Mouse (Mus musculus) CH12.LX (cell line): ENCODE results near the gene Dlk2. TPM values are rescaled to one million over a fixed set of nuclear protein-coding genes. Genes with fewer than 3 reads are reported as not detected.

ENCODE experiments used
- DNase-seq: peaks from one replicate; pipeline ENCODE4 v3.0.0-alpha.2; 2013; ENCODE audit errors: extremely low read depth
- H3K27ac ChIP-seq: 2 replicates; pipeline ENCODE4 v1.5.1; 2012; ENCODE audit warnings: low read depth, mild to moderate bottlenecking, control low read depth, moderate library complexity; ENCODE audit not compliant: insufficient read depth
- H3K27me3 ChIP-seq: replicated peaks from 2 replicates; pipeline ENCODE3; 2012; ENCODE audit warnings: inconsistent platforms
- H3K36me3 ChIP-seq, 2 experiments: replicated peaks in 1 of 2; 2 replicates each; pipeline versions ENCODE3 to v1.6.1; 2012; ENCODE audit warnings: inconsistent platforms in 1 of 2, low read length in 1 of 2, mild to moderate bottlenecking in 1 of 2, mixed read lengths in 1 of 2, moderate library complexity in 1 of 2; ENCODE audit not compliant: control insufficient read depth in 1 of 2, insufficient read depth in 1 of 2
- H3K4me1 ChIP-seq, 2 experiments: 2 replicates each; pipeline ENCODE4 v1.6.1; 2012; ENCODE audit warnings: inconsistent platforms in 1 of 2, moderate library complexity in 1 of 2; ENCODE audit not compliant: insufficient read depth in 2 of 2, control insufficient read depth in 1 of 2
- H3K4me2 ChIP-seq: 2 replicates; pipeline ENCODE4 v1.6.1; 2012; ENCODE audit warnings: low read depth, mild to moderate bottlenecking, control low read depth; ENCODE audit not compliant: poor library complexity, insufficient read depth, severe bottlenecking
- H3K4me3 ChIP-seq, 3 experiments: fragments of 150-350 bp in 1 of 3; sonication (generic) in 1 of 3; replicated peaks in 1 of 3; 2 replicates each; pipeline versions ENCODE3 to v1.5.1; 2011 to 2012; ENCODE audit warnings: low read depth in 2 of 3, low read length in 2 of 3, mild to moderate bottlenecking in 2 of 3, moderate library complexity in 2 of 3, control low read depth in 1 of 3, improper control_type of control experiment in 1 of 3, inconsistent platforms in 1 of 3, mixed read lengths in 1 of 3; ENCODE audit not compliant: poor library complexity in 1 of 3
- H3K79me2 ChIP-seq: replicated peaks from 2 replicates; pipeline ENCODE4 v1.6.1; 2012; ENCODE audit warnings: mild to moderate bottlenecking, moderate library complexity; ENCODE audit not compliant: control insufficient read depth, poor library complexity, insufficient read depth, severe bottlenecking; ENCODE audit errors: extremely low read depth
- H3K9ac ChIP-seq: 2 replicates; pipeline ENCODE4 v1.6.1; 2012; ENCODE audit warnings: low read depth, mild to moderate bottlenecking, control low read depth, moderate library complexity; ENCODE audit not compliant: insufficient read depth
- H3K9me3 ChIP-seq: replicated peaks from 2 replicates; pipeline ENCODE3; 2012; ENCODE audit warnings: low read length, inconsistent platforms, mixed read lengths
- BHLHE40 ChIP-seq: IDR thresholded peaks from 2 replicates; pipeline ENCODE4 v1.6.1; 2011; ENCODE audit warnings: mild to moderate bottlenecking, low read depth, low read length, improper control_type of control experiment
- CHD2 ChIP-seq: IDR thresholded peaks from 2 replicates; pipeline ENCODE4 v1.6.1; 2011; ENCODE audit warnings: low read length, improper control_type of control experiment
- EP300 ChIP-seq: IDR thresholded peaks from 2 replicates; pipeline ENCODE4 v1.6.1; 2011; ENCODE audit warnings: low read length, improper control_type of control experiment
- ETS1 ChIP-seq: conservative IDR thresholded peaks from 2 replicates; pipeline ENCODE4 v1.6.1; 2012; ENCODE audit warnings: low read depth, mild to moderate bottlenecking, inconsistent platforms, low read length, improper control_type of control experiment, moderate library complexity
- HCFC1 ChIP-seq: IDR thresholded peaks from 2 replicates; pipeline ENCODE4 v1.6.1; 2012; ENCODE audit warnings: low read depth, mild to moderate bottlenecking, inconsistent platforms, low read length, improper control_type of control experiment
- IRF4 ChIP-seq: IDR thresholded peaks from 2 replicates; pipeline ENCODE4 v1.6.1; 2014; ENCODE audit warnings: low read depth, mild to moderate bottlenecking, inconsistent platforms, low read length, improper control_type of control experiment
- JUN ChIP-seq: IDR thresholded peaks from 2 replicates; pipeline ENCODE4 v1.6.1; 2011; ENCODE audit warnings: low read depth, mild to moderate bottlenecking, low read length, improper control_type of control experiment, moderate library complexity; ENCODE audit not compliant: insufficient read depth
- JUND ChIP-seq: conservative IDR thresholded peaks from 2 replicates; pipeline ENCODE4 v1.6.1; 2011; ENCODE audit warnings: low read depth, low read length, improper control_type of control experiment
- KAT2A ChIP-seq: IDR thresholded peaks from 2 replicates; pipeline ENCODE4 v1.6.1; 2012; ENCODE audit warnings: low read length, improper control_type of control experiment, inconsistent platforms; ENCODE audit not compliant: insufficient replicate concordance
- MAFK ChIP-seq: IDR thresholded peaks from 2 replicates; pipeline ENCODE4 v1.6.1; 2011; ENCODE audit warnings: low read length, improper control_type of control experiment; ENCODE audit not compliant: insufficient replicate concordance
- MYC ChIP-seq: IDR thresholded peaks from 2 replicates; pipeline ENCODE4 v1.6.1; 2011; ENCODE audit warnings: low read depth, mild to moderate bottlenecking, improper control_type of control experiment, low read length
- NELFE ChIP-seq: IDR thresholded peaks from 2 replicates; pipeline ENCODE4 v1.6.1; 2011; ENCODE audit warnings: low read depth, low read length, improper control_type of control experiment
- PAX5 ChIP-seq: IDR thresholded peaks from 2 replicates; pipeline ENCODE4 v1.6.1; 2012; ENCODE audit warnings: low read length, inconsistent platforms, mixed read lengths
- POLR2A ChIP-seq: IDR thresholded peaks from 2 replicates; pipeline ENCODE4 v1.6.1; 2011; ENCODE audit warnings: low read depth, mild to moderate bottlenecking, improper control_type of control experiment, low read length
- POLR2AphosphoS2 ChIP-seq: IDR thresholded peaks from 2 replicates; pipeline ENCODE4 v1.6.1; 2011; ENCODE audit warnings: low read depth, low read length, improper control_type of control experiment
- RAD21 ChIP-seq: IDR thresholded peaks from 2 replicates; pipeline ENCODE4 v1.6.1; 2011; ENCODE audit warnings: low read depth, mild to moderate bottlenecking, low read length, improper control_type of control experiment, moderate library complexity
- SIN3A ChIP-seq: IDR thresholded peaks from 2 replicates; pipeline ENCODE4 v1.6.1; 2012; ENCODE audit warnings: low read length, improper control_type of control experiment, inconsistent platforms
- SMC3 ChIP-seq: IDR thresholded peaks from 2 replicates; pipeline ENCODE4 v1.6.1; 2011; ENCODE audit warnings: low read depth, low read length, improper control_type of control experiment
- TBP ChIP-seq: conservative IDR thresholded peaks from 2 replicates; pipeline ENCODE4 v1.6.1; 2011; ENCODE audit warnings: low read depth, low read length, improper control_type of control experiment
- TCF12 ChIP-seq: IDR thresholded peaks from 2 replicates; pipeline ENCODE4 v1.6.1; 2014; ENCODE audit warnings: low read depth, mild to moderate bottlenecking, inconsistent platforms, low read length, improper control_type of control experiment
- USF1 ChIP-seq: IDR thresholded peaks from 2 replicates; pipeline ENCODE4 v1.6.1; 2014; ENCODE audit warnings: low read depth, mild to moderate bottlenecking, inconsistent platforms, low read length, improper control_type of control experiment
- USF2 ChIP-seq: conservative IDR thresholded peaks from 2 replicates; pipeline ENCODE4 v1.6.1; 2011; ENCODE audit warnings: low read depth, low read length, improper control_type of control experiment
- ZC3H11A ChIP-seq: IDR thresholded peaks from 2 replicates; pipeline ENCODE4 v1.6.1; 2012; ENCODE audit warnings: low read depth, mild to moderate bottlenecking, inconsistent platforms, low read length, improper control_type of control experiment
- dilution Hi-C: fragments of 300-500 bp; cut with MboI; formaldehyde crosslinking; loops from 2 replicates; pipeline ENCODE4 v1.14.3; 2020; ENCODE audit warnings: low sequenced_read_pairs; ENCODE audit not compliant: extremely low pct_unique_long_range_greater_than_20kb, extremely low pct_ligation_motif_present
- in situ Hi-C: fragments of 300-500 bp; cut with MboI; formaldehyde crosslinking; loops from 3 replicates; pipeline ENCODE4 v1.14.3; 2019; ENCODE audit warnings: low sequenced_read_pairs, low pct_ligation_motif_present, low pct_unique_long_range_greater_than_20kb, mixed read lengths
- polyA plus RNA-seq: library from polyadenylated mRNA; unstranded; fragments of >175 nt; gene quantifications from 2 replicates; pipeline ENCODE4 v1.2.1, GENCODE M21; 2012; ENCODE audit warnings: low read depth; ENCODE audit not compliant: insufficient read length
- total RNA-seq, 2 experiments: library from RNA; depleted of rRNA; stranded (reverse); fragments of 300-350 nt in 1 of 2; fragments of >200 nt in 1 of 2; gene quantifications; 2 replicates each; pipeline ENCODE4 v1.2.3; 2012 to 2014

Dlk2 gene
- total and polyA plus RNA-seq, 3 experiments: 0.08 TPM; not detected in 2

GRCm38 (mm10) chr17:46341208-46341607 lies 44.0 kb downstream of the Dlk2 start:
- no peak overlapping the region for H3K9ac ChIP-seq
- H3K79me2 ChIP-seq: no peaks in the 10 kb centered on the region
- no peak overlapping the region for H3K27ac ChIP-seq
- dilution Hi-C loops: no loop called here
- no peaks in the 10 kb centered on the region for H3K36me3 ChIP-seq
- TF ChIP-seq SIN3A: no peak
- TF ChIP-seq USF1: peak; percentile 24
- 0 out of 2 replicates have a peak, but pooled peaks have one; percentile 28 for TF ChIP-seq ETS1
- TF ChIP-seq MAFK: no peak
- TF ChIP-seq IRF4: peak; percentile 30; the same call in 1 of the 2 replicates
- 0 out of 2 replicates have a peak, but pooled peaks have one; percentile 34 for TF ChIP-seq TBP
- peak; percentile 23; the same call in 1 of the 2 replicates for TF ChIP-seq USF2
- peak; percentile 66 for TF ChIP-seq EP300
- peak; percentile 50; the same call in 1 of the 2 replicates for TF ChIP-seq BHLHE40
- TF ChIP-seq, all 38 proteins: peak for 7
- Histone ChIP-seq H3K4me3 (no peak overlapping the region), H3K27me3 (no peaks in the 10 kb centered on the region), H3K4me2 (no peak overlapping the region), H3K9me3 (peaks cover 19% of the 10 kb centered on the region), H3K4me1 (peaks cover 0 to 12% of the 10 kb centered on the region in 2 experiments; a peak in 1 of 4 replicates)
- in situ Hi-C loops: no loop called here
- DNase-seq: peak; percentile 66

- no peaks in the 10 kb centered on the region for H3K4me1 ChIP-seq
- dilution Hi-C loops (no loop called here), in situ Hi-C loops (no loop called here)
- peaks cover 13% of the 10 kb centered on the region for H3K27me3 ChIP-seq
- TF ChIP-seq EP300 (no peak), HCFC1 (no peak), MYC (no peak), CHD2 (no peak), SIN3A (no peak), JUND (no peak), ZC3H11A (no peak), USF2 (no peak), JUN (no peak), SMC3 (no peak), NELFE (no peak), BHLHE40 (no peak), PAX5 (no peak), KAT2A (no peak), POLR2AphosphoS2 (no peak), TCF12 (no peak), RAD21 (no peak), POLR2A (no peak)
- peaks cover 7% of the 10 kb centered on the region for H3K9me3 ChIP-seq
- DNase-seq: no peak
- no peak overlapping the region for H3K9ac ChIP-seq
- H3K79me2 ChIP-seq: no peaks in the 10 kb centered on the region
- no peak overlapping the region for H3K4me3 ChIP-seq
- no peak overlapping the region for H3K4me2 ChIP-seq
- no peaks in the 10 kb centered on the region for H3K36me3 ChIP-seq
- no peak overlapping the region for H3K27ac ChIP-seq
These were observed 53.9 kb downstream of the Dlk2 start for GRCm38 (mm10) chr17:46351026-46351700.
